Mouse (Mus musculus) brain, embryonic 14.5 days (tissue): ENCODE measurements at regions not wholly inside any gene's neighbourhood (a gene's known extent, or its start where the extent isn't known, plus 50 kb on each side); places are given as distances from the start of the nearest gene placed in this dataset.
A peak's percentile ranks its signal among the peaks of the same experiment; 100 is the strongest.

Experiments used
- CTCF ChIP-seq: fragments of 200-500 bp; IDR thresholded peaks from 2 replicates; pipeline ENCODE4 v1.5.1; 2012; ENCODE audit warnings: inconsistent platforms, mild to moderate bottlenecking, moderate library complexity, borderline replicate concordance; ENCODE audit not compliant: insufficient read depth, insufficient read length; ENCODE audit errors: extremely low read depth
- POLR2A ChIP-seq: fragments of 200-500 bp; IDR thresholded peaks from 2 replicates; pipeline ENCODE4 v1.6.1; 2012; ENCODE audit warnings: mild to moderate bottlenecking, inconsistent platforms, borderline replicate concordance; ENCODE audit not compliant: poor library complexity, insufficient read depth, insufficient read length, severe bottlenecking; ENCODE audit errors: extremely low read depth

DNA sequence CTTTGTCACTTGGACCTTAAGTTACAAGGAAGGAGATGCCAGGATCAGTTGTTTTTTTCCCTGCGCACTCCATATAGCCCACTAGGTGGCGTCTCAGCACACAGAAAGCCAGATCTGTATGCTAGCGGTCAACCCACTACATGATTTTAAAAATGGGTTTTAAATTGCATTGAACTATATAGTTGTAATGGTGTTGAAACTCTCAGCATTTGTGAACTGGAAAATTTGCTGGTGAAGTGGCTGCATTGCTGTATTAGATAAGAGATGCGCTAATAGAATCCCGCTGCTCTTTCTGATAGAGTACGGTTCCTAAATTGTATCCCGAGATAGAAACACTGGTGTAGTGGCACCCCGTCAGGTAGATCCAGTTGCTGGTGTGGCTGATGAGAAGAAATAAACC lies 261.9 kb upstream of the Mpped2 start:
- TF ChIP-seq POLR2A (no peak), CTCF (peak; percentile 86; the same call in 1 of the 2 replicates)
